Mouse (Mus musculus) layer of hippocampus, adult 8-10 months (tissue): ENCODE measurements around the gene Myh14. TPM values are rescaled to one million over a fixed set of nuclear protein-coding genes. Genes with fewer than 3 reads are reported as not detected.
A peak's percentile ranks its signal among the peaks of the same experiment; 100 is the strongest.

Experiments used
- DNase-seq, 2 experiments: peaks; one replicate each; pipeline ENCODE4 v3.0.0; 2022; ENCODE audit warnings: low spot score in 2 of 2
- total RNA-seq, 4 experiments: library from RNA; stranded (reverse); gene quantifications; 2 replicates each; pipeline ENCODE4 v1.2.4; 2022

Myh14 gene
- total RNA-seq, 4 experiments from 2014 or later, result 26.6 to 36.6 (median 32.8) TPM

DNA sequence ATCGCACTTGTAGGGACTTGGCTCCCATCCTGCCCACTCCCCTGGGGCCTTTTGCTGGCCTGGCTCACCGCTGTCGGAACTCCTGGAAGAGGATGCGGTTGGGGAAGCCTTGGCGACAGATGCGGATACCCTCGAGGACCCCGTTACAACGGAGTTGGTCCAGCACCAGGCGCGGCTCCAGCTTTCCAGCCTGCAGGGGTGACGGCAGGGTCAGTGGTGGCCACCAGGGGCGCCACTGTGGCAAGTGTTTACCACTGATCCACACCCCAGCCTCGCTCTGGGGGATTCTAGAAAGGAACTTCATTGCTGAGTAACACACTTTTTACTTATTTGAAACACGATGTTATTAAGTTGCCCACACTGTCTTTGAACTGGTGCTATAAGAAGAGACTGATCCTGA lies 37.2 kb downstream of the Myh14 start:
- DNase-seq, result no peak

DNA sequence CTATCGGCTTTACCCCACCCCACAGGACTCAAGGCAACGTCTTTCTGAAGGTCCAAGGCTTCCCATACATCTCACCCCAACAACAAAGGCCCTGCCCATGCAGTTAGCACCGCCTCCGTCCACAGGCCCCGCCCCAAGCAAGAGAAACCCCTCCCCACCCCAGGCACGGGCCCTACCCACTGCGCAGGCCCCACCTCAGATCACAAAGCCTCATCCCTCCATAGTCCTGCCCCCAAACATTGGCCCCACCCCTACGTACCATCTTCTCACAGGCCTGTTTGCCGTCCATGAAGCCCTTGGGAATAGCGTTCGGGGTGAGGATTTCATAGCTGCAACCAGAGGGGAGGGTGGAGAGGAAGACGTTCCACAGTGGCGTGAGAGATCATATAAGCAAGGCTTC lies 38.0 kb downstream of the Myh14 start:
- no peak for DNase-seq

- DNase-seq, result no peak
Measured at GRCm38 (mm10) chr7:44630437-44630836, 40.2 kb downstream of the Myh14 start.

GRCm38 (mm10) chr7:44628402-44629034 lies 42.1 kb downstream of the Myh14 start:
- no peak for DNase-seq

- no peak for DNase-seq
Measured at GRCm38 (mm10) chr7:44626966-44627365, 43.7 kb downstream of the Myh14 start.

DNA sequence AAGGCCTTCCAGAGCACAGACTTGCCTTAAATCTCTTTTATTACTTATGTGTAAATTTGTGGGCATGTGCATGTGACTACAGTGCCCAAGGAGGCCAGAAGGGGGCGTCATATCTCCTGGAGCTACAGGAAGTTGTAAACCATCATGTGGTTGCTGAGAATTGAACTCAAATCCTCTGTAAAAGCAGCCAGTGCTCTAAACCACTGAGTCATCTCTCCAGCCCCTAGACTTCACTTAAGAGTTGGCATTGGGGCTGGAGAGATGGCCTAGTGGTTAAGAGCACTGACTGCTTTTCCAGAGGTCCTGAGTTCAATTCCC lies 44.6 kb downstream of the Myh14 start:
- no peak for DNase-seq

DNA sequence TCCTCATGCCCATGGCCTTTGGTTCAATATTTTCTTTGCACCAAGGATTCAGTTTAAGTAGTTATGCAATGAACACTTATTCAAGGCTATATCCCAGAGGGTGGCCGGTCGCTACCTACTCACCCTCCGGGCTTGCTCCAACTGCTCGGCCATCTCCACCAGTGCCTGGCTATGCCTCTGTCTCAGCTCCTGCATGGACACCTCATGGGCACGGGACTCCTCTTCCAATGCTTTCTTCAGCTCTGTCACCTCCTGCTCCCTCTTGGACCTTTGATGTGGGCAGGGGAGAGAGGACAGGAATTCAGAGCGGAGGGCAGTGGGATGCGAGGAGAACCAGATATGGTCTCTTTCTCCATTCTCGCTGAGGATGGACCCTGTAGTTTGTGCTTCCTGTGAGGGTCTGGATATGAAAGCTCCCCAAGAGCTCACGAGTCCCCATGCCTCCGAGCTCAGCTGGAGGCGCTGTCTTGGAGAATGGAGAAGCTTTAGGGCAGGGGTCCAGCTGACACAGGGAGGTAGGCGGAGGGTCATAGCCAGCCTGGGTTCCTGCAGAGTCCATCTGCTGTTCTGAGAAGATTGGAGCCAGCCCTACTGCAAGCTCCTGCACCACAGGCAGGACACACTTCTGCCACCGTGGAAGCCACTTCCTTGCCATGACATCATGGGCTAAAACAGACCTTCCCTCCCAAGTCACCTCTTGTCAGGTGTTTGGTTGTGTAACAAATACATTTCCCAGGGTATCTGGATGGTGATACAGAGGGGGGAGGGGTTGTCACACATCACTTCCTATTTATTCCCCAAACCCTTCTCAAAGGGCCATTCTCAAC lies 45.2 kb downstream of the Myh14 start:
- DNase-seq, result no peak

GRCm38 (mm10) chr7:44624828-44625227 lies 45.8 kb downstream of the Myh14 start:
- no peak for DNase-seq

DNA sequence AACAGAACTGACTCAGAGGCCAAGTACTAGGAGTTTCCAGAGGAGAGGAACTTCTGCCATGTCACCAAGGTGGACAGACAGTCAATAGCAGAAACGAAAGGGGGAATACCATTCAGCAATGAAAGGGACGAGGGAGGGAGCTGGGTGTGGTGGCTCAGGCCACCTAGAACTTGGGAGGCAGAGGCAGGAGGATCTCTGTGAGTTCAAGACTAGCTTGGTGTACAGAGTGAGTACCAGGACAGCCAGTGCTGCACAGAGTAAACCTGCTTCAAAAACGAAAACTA lies 46.2 kb downstream of the Myh14 start:
- DNase-seq, result no peak

DNA sequence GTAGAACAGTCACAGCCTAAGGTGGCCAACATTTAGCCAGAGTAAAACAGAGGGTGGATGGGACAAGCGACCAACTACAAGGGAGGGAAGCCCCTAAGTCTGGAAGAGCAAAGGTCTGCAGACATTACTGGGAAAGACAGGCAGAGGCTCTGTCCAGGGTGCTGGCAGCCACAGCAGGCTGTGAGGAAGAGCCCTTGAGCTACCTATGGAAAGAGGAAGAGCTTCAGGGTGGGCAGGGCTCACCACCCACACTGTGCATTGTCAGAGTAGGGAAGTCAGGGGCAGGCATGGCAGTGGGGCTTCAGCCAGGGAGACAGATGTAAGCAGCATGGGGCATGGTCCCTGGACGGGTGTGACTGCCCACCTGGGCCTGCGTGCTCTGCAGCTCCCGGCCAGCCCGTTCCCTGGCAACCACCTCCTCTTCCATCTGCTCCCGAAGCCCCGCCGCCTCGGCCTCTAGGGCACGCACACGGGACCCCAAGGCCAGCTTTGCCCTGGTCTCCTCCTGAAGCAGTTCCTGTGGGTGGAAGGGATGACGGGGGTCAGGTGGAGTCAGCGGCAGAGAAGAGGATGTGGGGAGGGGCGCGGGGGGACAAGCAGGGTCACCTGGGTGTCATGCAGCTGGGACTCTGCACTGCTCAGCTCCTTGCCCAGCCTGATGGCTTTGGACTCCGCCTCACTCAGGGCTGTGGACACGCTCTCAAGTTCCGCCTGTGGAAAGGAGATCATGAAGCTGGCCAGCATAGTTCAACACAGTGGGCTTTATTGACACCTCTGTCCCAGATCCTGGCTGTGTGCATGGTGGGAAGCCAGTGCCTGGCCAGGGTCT lies 46.7 kb downstream of the Myh14 start:
- DNase-seq, result no peak

- no peak for DNase-seq
Measured at GRCm38 (mm10) chr7:44617059-44617458, 53.6 kb downstream of the Myh14 start.

GRCm38 (mm10) chr7:44615987-44616386 lies 54.7 kb downstream of the Myh14 start:
- no peak for DNase-seq

- no peak for DNase-seq
Measured at GRCm38 (mm10) chr7:44615309-44615708, 55.3 kb downstream of the Myh14 start.

- DNase-seq, result no peak
Measured at GRCm38 (mm10) chr7:44614041-44614688, 56.5 kb downstream of the Myh14 start.

GRCm38 (mm10) chr7:44612192-44612591 lies 58.5 kb downstream of the Myh14 start:
- no peak for DNase-seq

DNA sequence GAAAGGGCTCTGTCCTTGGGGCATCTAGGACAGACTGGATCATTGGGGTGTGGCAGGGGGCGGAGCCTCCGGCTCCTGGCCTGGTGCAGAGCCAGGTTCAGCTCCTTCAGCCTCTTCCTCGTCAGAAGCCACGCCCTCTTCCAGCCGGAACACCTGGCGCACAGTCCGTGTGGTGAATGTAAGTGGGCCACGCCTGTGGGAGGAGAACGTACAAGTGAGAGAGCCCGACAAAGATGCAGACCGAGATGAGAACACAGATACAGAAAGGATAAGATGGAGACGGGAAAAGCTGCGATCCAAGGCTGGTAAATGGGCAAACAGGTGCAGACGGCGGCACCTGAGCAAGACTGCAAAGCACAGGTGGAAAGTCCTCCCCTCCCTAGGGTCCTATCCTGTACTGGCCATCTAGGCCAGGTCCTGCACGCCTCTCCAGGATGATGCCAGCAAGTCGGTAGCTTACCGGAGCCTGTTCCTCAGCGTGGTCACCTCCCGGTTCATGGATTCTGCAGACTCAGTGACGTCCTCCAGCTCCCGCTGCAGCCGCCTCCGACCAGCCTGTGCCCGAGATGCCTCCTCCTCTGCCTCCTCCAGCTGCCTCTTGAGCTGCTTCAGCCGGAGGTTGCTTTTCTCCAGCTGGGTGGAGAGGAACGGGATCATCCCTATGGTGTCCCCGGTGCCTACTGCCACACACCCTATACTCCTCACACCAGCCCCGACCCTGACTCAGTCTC lies 64.3 kb downstream of the Myh14 start:
- DNase-seq, result peak in 1 of 2 experiments; percentile 40

DNA sequence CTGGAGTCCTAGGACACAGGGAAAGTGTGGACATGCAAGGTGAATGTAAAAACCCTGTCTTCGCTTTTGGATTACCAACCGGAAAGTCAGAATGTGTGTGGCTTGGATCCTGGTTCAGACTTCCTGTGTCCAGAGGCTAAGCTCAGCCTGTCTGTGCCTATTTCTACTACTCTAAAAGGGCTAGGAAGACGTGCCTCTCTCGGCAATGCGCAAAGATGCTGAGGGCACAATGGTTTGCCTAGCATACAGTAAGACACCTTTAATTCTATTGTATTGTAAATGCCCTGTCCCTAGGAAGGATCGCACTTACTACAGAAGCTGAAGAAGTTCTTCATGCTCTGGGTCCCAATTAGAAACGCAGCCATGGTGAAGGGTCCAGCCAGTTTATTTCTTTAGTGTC lies 65.2 kb downstream of the Myh14 start:
- DNase-seq, result no peak

GRCm38 (mm10) chr7:44604619-44605018 lies 66.0 kb downstream of the Myh14 start:
- DNase-seq, result no peak

DNA sequence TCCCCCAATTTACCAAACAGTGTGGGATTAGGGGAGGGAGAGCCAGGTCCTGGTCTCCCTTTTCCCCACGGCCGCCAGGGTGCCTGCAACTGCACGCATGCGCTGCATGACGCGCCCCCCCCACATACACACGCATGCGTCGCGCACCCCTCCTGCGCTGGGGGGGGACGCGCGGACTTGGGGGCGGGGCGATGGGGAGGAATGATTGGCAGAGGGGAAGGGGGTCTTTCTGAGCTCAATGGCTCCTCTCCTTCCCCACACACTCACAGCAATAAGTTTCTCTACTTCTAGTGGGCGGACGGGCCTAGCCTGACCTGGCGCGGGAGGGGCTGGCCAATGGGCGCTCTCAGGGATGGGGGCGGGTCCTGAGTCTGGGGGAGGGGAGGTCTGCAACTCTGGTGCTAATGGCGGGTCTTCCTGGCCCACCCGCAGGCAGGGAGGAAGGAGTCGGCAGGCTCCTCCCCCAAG lies 66.5 kb downstream of the Myh14 start:
- peak in 1 of 2 experiments; percentile 48 for DNase-seq

GRCm38 (mm10) chr7:44603186-44603855 lies 67.3 kb downstream of the Myh14 start:
- no peak for DNase-seq

DNA sequence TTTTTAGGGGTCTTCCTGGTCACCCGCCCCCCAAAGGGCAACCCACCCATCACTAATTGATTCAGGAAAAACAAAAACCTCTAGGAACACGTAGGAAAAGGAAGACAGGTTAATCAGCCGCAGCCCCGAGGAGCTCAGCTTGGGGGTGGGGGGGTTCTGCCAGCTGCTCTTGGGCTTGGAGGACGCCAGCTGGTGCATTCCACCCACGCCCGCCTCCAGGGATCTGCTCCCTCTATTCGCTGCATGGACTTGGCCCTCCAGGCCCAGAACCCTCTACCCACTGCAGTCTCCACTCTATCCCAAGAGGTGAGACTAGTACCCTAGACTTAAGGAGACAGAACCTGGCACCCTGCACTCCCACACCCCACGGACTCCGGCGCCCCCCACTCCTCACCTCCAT lies 68.2 kb downstream of the Myh14 start:
- DNase-seq, result peak in 1 of 2 experiments; percentile 85
